In the genomic region with DNA sequence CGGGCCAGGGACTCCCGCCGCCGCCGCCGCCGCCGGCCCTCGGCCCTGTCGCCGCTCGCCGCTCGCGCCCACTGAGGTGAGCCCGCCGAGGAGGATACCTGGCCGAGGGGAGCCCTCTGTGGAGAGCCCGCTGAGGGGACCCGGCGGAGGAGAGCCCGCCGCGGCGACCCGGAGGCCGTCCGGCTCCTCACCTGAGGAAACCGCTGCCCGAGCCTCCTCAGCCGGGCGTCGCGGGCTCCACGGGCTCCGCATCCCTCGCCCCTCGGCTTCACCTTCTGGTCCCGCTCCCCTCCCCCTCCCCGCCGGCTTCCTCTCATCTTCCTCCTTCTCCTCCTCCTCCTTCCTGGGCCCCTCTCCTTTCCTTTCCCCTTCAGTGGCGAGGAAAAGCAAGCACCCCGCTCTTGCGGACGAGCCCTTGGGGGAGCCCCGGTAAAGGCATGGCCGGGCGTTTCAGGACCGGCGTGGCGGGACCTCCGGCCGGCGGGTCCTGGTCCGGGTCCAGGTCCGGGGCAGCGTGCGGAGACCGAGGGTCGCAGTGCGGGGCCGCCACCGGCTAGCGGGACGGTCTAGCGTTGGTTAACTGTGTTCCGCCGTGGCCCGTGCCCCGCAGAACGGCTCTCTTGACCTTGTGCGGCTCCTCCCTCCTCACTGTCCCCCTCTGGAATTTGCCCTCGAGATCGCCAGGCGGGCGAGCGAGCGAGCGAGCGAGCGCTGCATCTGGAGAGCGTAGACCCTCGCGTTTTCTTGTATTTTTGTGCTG, we compare ENCODE assay signal across 8 mouse cellular contexts. TPM values are rescaled to one million over a fixed set of nuclear protein-coding genes. Genes with fewer than 3 reads are reported as not detected.
DNase-seq lines count a peak whose midpoint lies in the region; ATAC-seq and TF ChIP-seq lines count a peak whose summit lies in the region.

No protein-coding gene starts in this region.

- peak overlapping the region; percentile 79 for H3K9ac ChIP-seq in intestine, embryonic 15.5 days
- H3K9ac ChIP-seq in limb, embryonic 13.5 days, result peak overlapping the region; percentile 95
- peak overlapping the region; percentile 96 for H3K9ac ChIP-seq in midbrain, embryonic 15.5 days
- peak overlapping the region; percentile 70 for H3K9ac ChIP-seq in stomach, embryonic 15.5 days

- no peaks in the 10 kb centered on the region for H3K27me3 ChIP-seq in intestine, embryonic 15.5 days (replicated peaks)
- H3K27me3 ChIP-seq in limb, embryonic 13.5 days, result no peaks in the 10 kb centered on the region
- no peaks in the 10 kb centered on the region for H3K27me3 ChIP-seq in midbrain, embryonic 15.5 days (replicated peaks)
- no peaks in the 10 kb centered on the region for H3K27me3 ChIP-seq in stomach, embryonic 15.5 days (replicated peaks)

- intact Hi-C loops in left cerebral cortex, adult 2 months (cut with DNase I), result loop anchor here (5.0 to 10.0 kb wide), 3 partner anchors 189 to 691 kb away; a partner anchor contains a TSS

- TF ChIP-seq CTCF in left cerebral cortex, adult 2 months (IDR thresholded peaks at IDR 0.05), result no peak

- no peaks in the 10 kb centered on the region for H3K9me3 ChIP-seq in intestine, embryonic 15.5 days
- H3K9me3 ChIP-seq in limb, embryonic 13.5 days, result no peaks in the 10 kb centered on the region
- H3K9me3 ChIP-seq in midbrain, embryonic 15.5 days, result no peaks in the 10 kb centered on the region
- no peaks in the 10 kb centered on the region for H3K9me3 ChIP-seq in stomach, embryonic 15.5 days

- peak overlapping the region; percentile 95 for H3K27ac ChIP-seq in left cerebral cortex, adult 2 months
- peak overlapping the region; percentile 94 for H3K27ac ChIP-seq in intestine, embryonic 15.5 days
- H3K27ac ChIP-seq in limb, embryonic 13.5 days, result peak overlapping the region; percentile 96
- peak overlapping the region; percentile 93 for H3K27ac ChIP-seq in midbrain, embryonic 15.5 days
- peak overlapping the region; percentile 92 for H3K27ac ChIP-seq in stomach, embryonic 15.5 days

- under 1% methylated on average over 56 of the region's 84 CpGs for WGBS in intestine, embryonic 15.5 days
- under 1% methylated on average over 62 of the region's 84 CpGs for WGBS in limb, embryonic 13.5 days
- WGBS in midbrain, embryonic 15.5 days, result under 1% methylated on average over 71 of the region's 84 CpGs
- WGBS in stomach, embryonic 15.5 days, result under 1% methylated on average over 81 of the region's 84 CpGs

- ATAC-seq in intestine, embryonic 15.5 days, result peak; percentile 55
- ATAC-seq in limb, embryonic 13.5 days (ENCODE audit: low FRiP score, low read depth), result peak; percentile 41
- ATAC-seq in midbrain, embryonic 15.5 days (replicated peaks), result peak; percentile 69
- ATAC-seq in stomach, embryonic 15.5 days (ENCODE audit: insufficient read depth, low FRiP score, low read depth), result peak; percentile 29; the same call in 1 of the 2 replicates

- H3K4me2 ChIP-seq in intestine, embryonic 15.5 days (replicated peaks), result peak overlapping the region; percentile 89
- peak overlapping the region; percentile 80 for H3K4me2 ChIP-seq in limb, embryonic 13.5 days (replicated peaks)
- H3K4me2 ChIP-seq in midbrain, embryonic 15.5 days, result peak overlapping the region; percentile 62
- H3K4me2 ChIP-seq in stomach, embryonic 15.5 days, result peak overlapping the region; percentile 94

- no peaks in the 10 kb centered on the region for H3K36me3 ChIP-seq in intestine, embryonic 15.5 days
- H3K36me3 ChIP-seq in limb, embryonic 13.5 days, result peaks cover 14% of the 10 kb centered on the region
- H3K36me3 ChIP-seq in midbrain, embryonic 15.5 days (replicated peaks), result 0 out of 2 replicates have a peak, but pooled peaks cover under 1% of the 10 kb centered on the region
- peaks cover 6% of the 10 kb centered on the region; the same call in 1 of the 2 replicates for H3K36me3 ChIP-seq in stomach, embryonic 15.5 days

- DNase-seq in left cerebral cortex, adult 2 months (ENCODE audit: extremely low spot score in 1 of 2, low spot score in 2 of 2), result peak; percentile 36 to 40
- DNase-seq in left cerebral cortex, adult 9 months (ENCODE audit: low spot score in 2 of 2), result no peak
- DNase-seq in cerebellum, adult 9-10 months, result peak; percentile 35
- DNase-seq in frontal cortex, postnatal 36 days (ENCODE audit: low spot score in 2 of 2), result peak; percentile 20 to 33

- H3K4me1 ChIP-seq in intestine, embryonic 15.5 days (replicated peaks), result peaks cover 7% of the 10 kb centered on the region; the same call in 1 of the 2 replicates
- peaks cover 26% of the 10 kb centered on the region for H3K4me1 ChIP-seq in limb, embryonic 13.5 days
- peaks cover 39% of the 10 kb centered on the region for H3K4me1 ChIP-seq in midbrain, embryonic 15.5 days
- peaks cover 8% of the 10 kb centered on the region; the same call in 1 of the 2 replicates for H3K4me1 ChIP-seq in stomach, embryonic 15.5 days

- peak overlapping the region; percentile 92 for H3K4me3 ChIP-seq in left cerebral cortex, adult 2 months
- H3K4me3 ChIP-seq in intestine, embryonic 15.5 days (replicated peaks), result peak overlapping the region; percentile 94
- H3K4me3 ChIP-seq in limb, embryonic 13.5 days, result peak overlapping the region; percentile 93
- H3K4me3 ChIP-seq in midbrain, embryonic 15.5 days, result peak overlapping the region; percentile 73
- H3K4me3 ChIP-seq in stomach, embryonic 15.5 days (replicated peaks), result peak overlapping the region; percentile 85

RNA-seq across cellular contexts. Expression of a gene that starts 1.1 kb away (rescaled TPM):
- 100 to 1,000 TPM; 189 to 194 TPM for total RNA-seq in left cerebral cortex, adult 2 months (2021)
- polyA plus RNA-seq in intestine, embryonic 15.5 days (2015; fragmentation: Nextera tagmentation; extraction: Ambion mirVana), result 31.2 and 37.2 TPM in 2 replicates
- polyA plus RNA-seq in limb, embryonic 13.5 days (2015; fragmentation: Nextera tagmentation; extraction: Ambion mirVana), result 25.4 and 26.5 TPM in 2 replicates
- 39.8 and 40.1 TPM in 2 replicates for polyA plus RNA-seq in midbrain, embryonic 15.5 days (2015; fragmentation: Nextera tagmentation; extraction: Ambion mirVana)
- polyA plus RNA-seq in stomach, embryonic 15.5 days (2015; fragmentation: Nextera tagmentation; extraction: Ambion mirVana), result 32.6 and 40.4 TPM in 2 replicates

Comparison
In these comparisons a context has a peak if more than half of its experiments do, and no peak if none do; other contexts are left out.
1. DNase-seq: peak in left cerebral cortex, adult 2 months (2 of 2), cerebellum, adult 9-10 months (single experiment) and frontal cortex, postnatal 36 days (2 of 2); none in left cerebral cortex, adult 9 months (0 of 2).
2. Peak in every context shown above with its lines, with median percentiles within 50 percentile points of each other: H3K27ac ChIP-seq, H3K4me3 ChIP-seq, ATAC-seq, H3K4me2 ChIP-seq and H3K9ac ChIP-seq.